Mouse (Mus musculus): Measurements from ENCODE around the gene Ube4a. TPM values are rescaled to one million over a fixed set of nuclear protein-coding genes. Genes with fewer than 3 reads are reported as not detected.
A peak's percentile ranks its signal among the peaks of the same experiment; 100 is the strongest.

Ube4a gene
- 18.6 and 22.1 TPM in 2 replicates for polyA plus RNA-seq (2015; fragmentation: Nextera tagmentation; extraction: Ambion mirVana)

GRCm38 (mm10) chr9:44965126-44965832 is at the start of gene Ube4a:
Gene Ube4a, minus strand, starts transcription at chr9:44965600.
- H3K27me3 ChIP-seq (ENCODE audit: insufficient read depth, low read length), result no peaks in the 10 kb centered on the region
- H3K27ac ChIP-seq, result peak within 1 kb of the TSS; percentile 69
- peak; percentile 99 for DNase-seq (ENCODE audit: low spot score)
- peak within 1 kb of the TSS; percentile 85 for H3K4me2 ChIP-seq (ENCODE audit: low read length)
- under 1% methylated on average over 39 of the region's 39 CpGs for WGBS
- peak; percentile 95 for ATAC-seq (replicated peaks; ENCODE audit: low FRiP score, low read depth)
- no peaks in the 10 kb centered on the region for H3K9me3 ChIP-seq (replicated peaks; ENCODE audit: low read length)
- no peak for TF ChIP-seq CTCF (IDR thresholded peaks at IDR 0.05; ENCODE audit: low read depth)
- H3K4me3 ChIP-seq (replicated peaks; ENCODE audit: low read depth, low read length), result peak within 1 kb of the TSS; percentile 80
- peak within 1 kb of the TSS; percentile 77 for H3K9ac ChIP-seq (ENCODE audit: low read depth, low read length)
- H3K36me3 ChIP-seq (ENCODE audit: insufficient read depth, low read length), result no peaks in the 10 kb centered on the region
- H3K4me1 ChIP-seq (replicated peaks; ENCODE audit: insufficient read depth, low read length), result peaks cover 3% of the 10 kb centered on the region; the same call in 1 of the 2 replicates

GRCm38 (mm10) chr9:45014879-45015278 is 49.5 kb upstream of the Ube4a start:
- Histone ChIP-seq H3K4me1 (replicated peaks; ENCODE audit: insufficient read depth, low read length) (no peaks in the 10 kb centered on the region), H3K27me3 (ENCODE audit: insufficient read depth, low read length) (no peaks in the 10 kb centered on the region), H3K9me3 (replicated peaks; ENCODE audit: low read length) (no peaks in the 10 kb centered on the region), H3K4me2 (ENCODE audit: low read length) (no peak overlapping the region), H3K36me3 (ENCODE audit: insufficient read depth, low read length) (no peaks in the 10 kb centered on the region), H3K4me3 (replicated peaks; ENCODE audit: low read depth, low read length) (no peak overlapping the region), H3K9ac (ENCODE audit: low read depth, low read length) (no peak overlapping the region), H3K27ac (no peak overlapping the region)
- no peak for TF ChIP-seq CTCF (IDR thresholded peaks at IDR 0.05; ENCODE audit: low read depth)
- DNase-seq (ENCODE audit: low spot score) (no peak), ATAC-seq (replicated peaks; ENCODE audit: low FRiP score, low read depth) (no peak)
- WGBS, result 48% methylated on average over 2 of the region's 2 CpGs

DNA sequence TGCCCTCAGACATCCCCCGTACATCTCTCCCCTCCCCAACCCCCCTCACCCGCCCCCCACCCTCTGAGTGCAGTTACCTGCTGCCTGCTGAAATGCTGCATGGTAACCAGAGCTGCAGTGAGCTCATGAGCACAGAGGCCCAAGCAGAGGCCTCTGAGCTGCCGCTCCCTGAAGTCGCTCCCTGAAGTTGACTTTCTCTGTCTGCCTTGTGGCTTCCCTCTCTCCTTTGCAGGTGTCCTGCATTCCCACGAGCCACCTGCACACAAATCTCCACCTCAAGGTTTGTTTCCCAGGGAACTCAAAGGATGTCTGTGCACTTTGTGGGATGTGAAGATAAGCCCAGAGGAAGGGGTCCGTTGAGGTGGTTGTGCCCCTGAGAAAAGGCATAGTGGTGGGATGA is 45.9 kb upstream of the Ube4a start:
- no peak overlapping the region for H3K4me2 ChIP-seq (ENCODE audit: low read length)
- ATAC-seq (replicated peaks; ENCODE audit: low FRiP score, low read depth), result no peak
- no peaks in the 10 kb centered on the region for H3K9me3 ChIP-seq (replicated peaks; ENCODE audit: low read length)
- H3K4me3 ChIP-seq (replicated peaks; ENCODE audit: low read depth, low read length), result no peak overlapping the region
- H3K36me3 ChIP-seq (ENCODE audit: insufficient read depth, low read length), result no peaks in the 10 kb centered on the region
- no peak overlapping the region for H3K9ac ChIP-seq (ENCODE audit: low read depth, low read length)
- DNase-seq (ENCODE audit: low spot score), result no peak
- H3K27ac ChIP-seq, result no peak overlapping the region
- WGBS, result 42% methylated on average over 6 of the region's 6 CpGs
- no peaks in the 10 kb centered on the region for H3K4me1 ChIP-seq (replicated peaks; ENCODE audit: insufficient read depth, low read length)
- H3K27me3 ChIP-seq (ENCODE audit: insufficient read depth, low read length), result no peaks in the 10 kb centered on the region
- TF ChIP-seq CTCF (IDR thresholded peaks at IDR 0.05; ENCODE audit: low read depth), result no peak

DNA sequence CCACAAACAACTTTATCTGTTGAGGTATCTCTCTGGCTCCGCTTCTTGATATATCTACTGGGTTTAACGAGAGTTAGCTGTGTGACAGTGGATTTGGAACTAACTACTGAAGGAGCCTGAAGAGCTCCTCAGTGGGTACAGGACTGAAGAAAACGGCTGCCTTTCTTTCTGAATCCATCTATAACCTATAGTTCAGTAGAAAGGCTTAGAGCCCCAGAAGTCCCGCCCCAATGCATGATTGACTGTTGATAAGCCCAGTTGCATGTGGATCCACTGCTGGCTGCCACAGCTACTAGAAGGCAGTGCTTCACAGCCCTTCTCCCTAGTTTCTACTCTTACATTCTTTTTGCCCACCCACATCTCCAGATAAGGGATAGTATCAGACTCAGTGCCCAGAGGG is 45.1 kb upstream of the Ube4a start:
- no peaks in the 10 kb centered on the region for H3K27me3 ChIP-seq (ENCODE audit: insufficient read depth, low read length)
- no peaks in the 10 kb centered on the region for H3K9me3 ChIP-seq (replicated peaks; ENCODE audit: low read length)
- ATAC-seq (replicated peaks; ENCODE audit: low FRiP score, low read depth), result no peak
- H3K27ac ChIP-seq, result no peak overlapping the region
- H3K36me3 ChIP-seq (ENCODE audit: insufficient read depth, low read length), result no peaks in the 10 kb centered on the region
- no peak overlapping the region for H3K9ac ChIP-seq (ENCODE audit: low read depth, low read length)
- TF ChIP-seq CTCF (IDR thresholded peaks at IDR 0.05; ENCODE audit: low read depth), result no peak
- no peak for DNase-seq (ENCODE audit: low spot score)
- no peaks in the 10 kb centered on the region for H3K4me1 ChIP-seq (replicated peaks; ENCODE audit: insufficient read depth, low read length)
- 72% methylated on average over 4 of the region's 4 CpGs for WGBS
- no peak overlapping the region for H3K4me2 ChIP-seq (ENCODE audit: low read length)
- H3K4me3 ChIP-seq (replicated peaks; ENCODE audit: low read depth, low read length), result no peak overlapping the region

DNA sequence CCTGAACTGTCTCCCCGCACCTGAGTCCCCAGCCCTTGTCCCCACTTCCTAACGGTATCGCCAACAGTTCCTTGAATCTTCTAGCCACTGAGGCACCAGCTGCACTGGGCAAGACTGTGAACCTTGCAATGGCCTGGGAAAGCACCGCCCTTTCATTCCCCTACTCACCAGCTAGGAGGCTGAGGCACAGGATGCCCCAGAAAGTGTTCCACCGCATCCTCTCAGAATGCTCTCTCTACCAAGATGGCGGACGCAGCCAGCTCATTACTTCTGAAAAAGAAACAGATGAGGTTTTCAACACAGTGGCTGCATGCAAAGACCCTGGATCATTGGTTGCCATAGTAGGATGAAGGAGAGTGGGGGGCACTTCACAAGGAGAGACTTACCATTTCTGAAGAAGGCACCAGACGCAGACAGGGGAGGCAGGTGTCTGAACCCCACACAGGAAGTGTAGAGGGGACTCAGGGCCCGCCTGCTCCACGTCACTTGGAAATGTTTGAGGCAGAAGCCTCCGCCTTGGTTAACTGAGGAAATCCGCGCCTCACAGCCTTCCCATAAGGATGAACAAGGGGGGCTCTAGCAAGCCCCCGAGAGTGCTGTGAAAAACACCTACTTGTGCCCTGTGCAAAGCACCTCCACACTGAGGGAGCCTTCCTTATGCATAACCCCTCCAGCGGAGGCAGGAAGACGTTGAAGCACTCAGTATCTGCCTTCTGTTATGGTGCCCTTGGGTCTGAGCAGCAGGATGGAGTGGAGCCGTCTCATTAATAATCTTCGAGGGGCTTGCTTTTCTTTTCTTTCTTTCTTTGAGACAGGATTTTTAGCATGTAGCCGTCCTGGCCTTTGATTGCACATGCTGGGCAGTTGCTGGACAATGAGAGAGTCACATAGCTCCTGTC is 44.0 kb upstream of the Ube4a start, which contains the start of gene Cd3e:
Gene Cd3e (minus strand): TSS at position 448 of the 899 bp plus-strand sequence.
- Histone ChIP-seq H3K4me1 (replicated peaks; ENCODE audit: insufficient read depth, low read length) (no peaks in the 10 kb centered on the region), H3K27me3 (ENCODE audit: insufficient read depth, low read length) (no peaks in the 10 kb centered on the region), H3K4me2 (ENCODE audit: low read length) (no peak within 1 kb of the TSS), H3K27ac (no peak within 1 kb of the TSS), H3K4me3 (replicated peaks; ENCODE audit: low read depth, low read length) (no peak within 1 kb of the TSS), H3K9me3 (replicated peaks; ENCODE audit: low read length) (no peaks in the 10 kb centered on the region), H3K9ac (ENCODE audit: low read depth, low read length) (no peak within 1 kb of the TSS), H3K36me3 (ENCODE audit: insufficient read depth, low read length) (no peaks in the 10 kb centered on the region)
- no peak for TF ChIP-seq CTCF (IDR thresholded peaks at IDR 0.05; ENCODE audit: low read depth)
- 87% methylated on average over 19 of the region's 19 CpGs for WGBS
- no peak for ATAC-seq (replicated peaks; ENCODE audit: low FRiP score, low read depth)
- no peak for DNase-seq (ENCODE audit: low spot score)

DNA sequence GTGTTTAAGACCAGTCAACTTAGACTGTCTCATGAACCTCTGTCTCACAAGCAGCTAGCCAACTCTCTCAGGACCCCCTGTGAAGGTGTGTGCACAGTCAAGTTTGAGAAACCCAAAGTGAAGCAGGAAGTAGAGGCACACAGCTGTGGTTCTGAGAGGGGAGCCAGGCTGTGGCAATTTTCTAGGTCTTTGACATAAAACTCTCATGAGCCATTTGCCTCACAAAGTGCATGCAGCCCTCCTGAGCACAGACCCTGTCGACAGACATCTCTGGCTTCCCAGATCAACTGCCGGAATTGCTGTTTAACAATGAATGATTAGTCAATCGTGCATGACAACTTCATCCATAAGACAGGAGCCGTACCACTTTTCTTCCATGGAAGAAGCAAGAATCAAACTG is 42.9 kb upstream of the Ube4a start:
- Histone ChIP-seq H3K4me1 (replicated peaks; ENCODE audit: insufficient read depth, low read length) (no peaks in the 10 kb centered on the region), H3K9ac (ENCODE audit: low read depth, low read length) (no peak overlapping the region), H3K4me3 (replicated peaks; ENCODE audit: low read depth, low read length) (no peak overlapping the region), H3K27ac (no peak overlapping the region), H3K36me3 (ENCODE audit: insufficient read depth, low read length) (no peaks in the 10 kb centered on the region), H3K9me3 (replicated peaks; ENCODE audit: low read length) (no peaks in the 10 kb centered on the region), H3K27me3 (ENCODE audit: insufficient read depth, low read length) (no peaks in the 10 kb centered on the region), H3K4me2 (ENCODE audit: low read length) (no peak overlapping the region)
- no peak for ATAC-seq (replicated peaks; ENCODE audit: low FRiP score, low read depth)
- no peak for DNase-seq (ENCODE audit: low spot score)
- 82% methylated on average over 4 of the region's 4 CpGs for WGBS
- TF ChIP-seq CTCF (IDR thresholded peaks at IDR 0.05; ENCODE audit: low read depth), result no peak

All from kidney, postnatal 0 days (tissue).